Mouse (Mus musculus): Measurements from ENCODE around the gene Lgr4.

DNA sequence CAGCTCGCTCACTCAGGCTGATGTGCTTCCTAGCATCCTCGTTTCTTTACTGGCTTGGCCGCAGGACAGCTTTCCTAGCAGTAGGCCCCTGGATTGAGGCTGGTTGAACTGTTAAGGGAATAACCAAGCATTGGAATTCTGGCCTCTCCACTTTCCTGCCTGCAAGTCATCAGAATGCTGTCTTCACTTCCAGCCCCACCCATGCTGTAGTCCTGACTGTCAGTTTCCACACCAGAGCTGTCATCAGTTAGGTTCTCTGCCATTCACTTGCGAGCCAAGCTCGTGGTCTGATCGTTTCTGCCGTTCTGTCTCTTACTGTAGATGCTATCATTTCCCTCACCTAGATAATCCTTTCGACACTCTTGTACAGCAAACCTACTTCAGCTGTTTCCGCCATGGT lies 27.5 kb downstream of the Lgr4 start:
- TF ChIP-seq CTCF (IDR thresholded peaks at IDR 0.05; ENCODE audit: low read depth, low read length) (no peak), POLR2A (IDR thresholded peaks at IDR 0.05; ENCODE audit: extremely low read depth, insufficient read depth, low read length) (no peak)

All from liver, adult 2 months (tissue).